Mouse (Mus musculus) ovary, adult 18-20 months (tissue): ENCODE measurements around the gene Lrp11.
"Not testable (repeated sequence)": the region's sequence is repeated elsewhere in the genome, so short reads cannot be mapped to it uniquely, and the experiment has no call there.

Experiments used
- DNase-seq: peaks from one replicate; pipeline ENCODE4 v3.0.0; 2022; ENCODE audit warnings: low spot score, mixed read lengths

Gene Lrp11

GRCm38 (mm10) chr10:7589592-7590233, at the start of gene Lrp11:
Lrp11 (plus strand) TSS chr10:7589800.
- DNase-seq, result peak; percentile 86

- no peak for DNase-seq
These were observed 11.6 kb upstream of the Lrp11 start for GRCm38 (mm10) chr10:7578002-7578401.

- DNase-seq, result no peak
These were observed 8.2 kb upstream of the Lrp11 start for GRCm38 (mm10) chr10:7581401-7581800.

- DNase-seq, result no peak
These were observed 7.3 kb upstream of the Lrp11 start for GRCm38 (mm10) chr10:7582157-7582890.

GRCm38 (mm10) chr10:7582891-7583557, 6.6 kb upstream of the Lrp11 start:
- DNase-seq, result no peak

GRCm38 (mm10) chr10:7586771-7587170, 2.8 kb upstream of the Lrp11 start:
- no peak for DNase-seq

GRCm38 (mm10) chr10:7590234-7590689, 662 bp downstream of the Lrp11 start:
- DNase-seq, result no peak

- DNase-seq, result no peak
These were observed 1.2 kb downstream of the Lrp11 start for GRCm38 (mm10) chr10:7590792-7591191.

GRCm38 (mm10) chr10:7594797-7595196, 5.2 kb downstream of the Lrp11 start:
- DNase-seq, result no peak

- no peak for DNase-seq
These were observed 6.7 kb downstream of the Lrp11 start for GRCm38 (mm10) chr10:7596251-7596650.

- no peak for DNase-seq
These were observed 8.6 kb downstream of the Lrp11 start for GRCm38 (mm10) chr10:7598177-7598576.

- no peak for DNase-seq
These were observed 11.0 kb downstream of the Lrp11 start for GRCm38 (mm10) chr10:7600647-7601046.

GRCm38 (mm10) chr10:7605168-7605567, 15.6 kb downstream of the Lrp11 start:
- no peak for DNase-seq

GRCm38 (mm10) chr10:7606437-7606836, 16.8 kb downstream of the Lrp11 start:
- DNase-seq, result no peak

GRCm38 (mm10) chr10:7608611-7609010, 19.0 kb downstream of the Lrp11 start:
- no peak for DNase-seq

GRCm38 (mm10) chr10:7611647-7612046, 22.0 kb downstream of the Lrp11 start:
- no peak for DNase-seq

- DNase-seq, result not testable (repeated sequence)
These were observed 22.6 kb downstream of the Lrp11 start for GRCm38 (mm10) chr10:7612210-7612609.

- DNase-seq, result no peak
These were observed 25.2 kb downstream of the Lrp11 start for GRCm38 (mm10) chr10:7614834-7615233.

- DNase-seq, result not testable (repeated sequence)
These were observed 27.5 kb downstream of the Lrp11 start for GRCm38 (mm10) chr10:7617146-7617545.

GRCm38 (mm10) chr10:7617556-7617955, 28.0 kb downstream of the Lrp11 start:
- not testable (repeated sequence) for DNase-seq

- DNase-seq, result no peak
These were observed 30.2 kb downstream of the Lrp11 start for GRCm38 (mm10) chr10:7619821-7620241.

- no peak for DNase-seq
These were observed 31.1 kb downstream of the Lrp11 start for GRCm38 (mm10) chr10:7620723-7621122.

- no peak for DNase-seq
These were observed 32.8 kb downstream of the Lrp11 start for GRCm38 (mm10) chr10:7622378-7622777.
